Mouse (Mus musculus): ENCODE measurements around the gene 1700019N19Rik. TPM values are rescaled to one million over a fixed set of nuclear protein-coding genes. Genes with fewer than 3 reads are reported as not detected.
A peak's percentile ranks its signal among the peaks of the same experiment; 100 is the strongest.

1700019N19Rik gene
- total RNA-seq (2021): not detected in 2 replicates
- long read RNA-seq: 0 reads

DNA sequence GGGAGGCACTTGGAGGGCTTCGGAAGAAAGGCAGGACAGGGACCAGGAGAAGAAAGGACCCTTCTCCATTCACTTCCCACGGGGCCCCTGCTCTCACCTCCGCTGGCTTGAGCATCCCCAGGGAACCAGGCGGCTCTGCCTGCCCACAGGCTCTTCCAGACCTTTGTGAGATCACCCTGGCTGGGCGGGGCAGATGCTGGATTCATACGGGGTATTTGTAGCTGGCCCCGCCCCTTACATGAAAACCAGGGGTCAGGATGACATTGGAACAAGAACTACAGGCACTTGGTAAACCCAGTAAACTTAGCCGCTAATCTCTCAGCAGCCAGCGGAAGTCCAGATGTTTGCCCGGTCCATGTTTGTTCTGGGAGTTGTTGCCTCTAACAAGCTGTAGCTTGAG lies at the start of gene 1700019N19Rik:
Gene 1700019N19Rik (minus strand): TSS at position 178 of the 400 bp plus-strand sequence.
- no peak for DNase-seq

DNA sequence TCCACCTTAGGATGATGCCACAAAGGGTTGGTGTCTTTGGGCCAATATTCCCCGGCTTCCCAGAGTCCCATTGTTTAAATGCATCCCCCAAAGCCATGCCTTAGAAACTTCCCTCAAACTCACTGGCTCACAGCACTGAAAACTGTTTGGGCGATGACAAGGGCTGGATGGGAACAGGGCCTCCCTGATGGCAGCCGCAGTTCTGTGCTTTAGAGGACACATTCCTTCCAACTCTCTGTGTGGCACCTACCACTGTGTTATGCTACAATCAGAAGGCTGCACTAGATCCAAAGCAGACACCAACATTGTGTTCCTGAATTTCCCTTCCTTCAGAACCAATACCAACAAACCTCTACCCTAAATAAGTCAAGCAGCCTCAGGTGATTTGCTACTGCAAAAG lies 49.3 kb upstream of the 1700019N19Rik start:
- DNase-seq: no peak

- DNase-seq: no peak
These were observed 46.5 kb upstream of the 1700019N19Rik start for GRCm38 (mm10) chr19:58840721-58841271.

- DNase-seq: no peak
These were observed 45.5 kb upstream of the 1700019N19Rik start for GRCm38 (mm10) chr19:58839806-58840205.

GRCm38 (mm10) chr19:58839345-58839744 lies 45.1 kb upstream of the 1700019N19Rik start:
- no peak for DNase-seq

DNA sequence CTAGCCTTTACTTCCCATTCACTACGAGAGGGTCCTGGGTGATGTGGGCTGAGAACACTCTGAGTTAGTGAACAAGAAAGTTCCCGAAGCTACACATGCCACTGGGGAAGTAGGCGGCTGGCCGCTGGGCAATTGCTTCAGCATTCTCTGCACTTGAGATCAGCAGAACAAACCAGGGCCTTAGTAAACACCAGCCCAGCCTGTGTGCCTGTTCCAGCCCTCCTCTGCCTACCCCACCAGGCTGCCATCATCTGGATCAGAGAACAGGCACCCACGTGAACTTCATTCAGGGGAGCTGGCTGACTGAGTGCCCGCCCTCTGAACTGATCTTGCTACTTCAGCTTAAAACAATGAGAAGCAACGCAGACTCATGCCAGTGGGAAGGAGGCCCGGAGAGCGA lies 44.4 kb upstream of the 1700019N19Rik start:
- DNase-seq: no peak

GRCm38 (mm10) chr19:58833639-58834180 lies 39.4 kb upstream of the 1700019N19Rik start:
- no peak for DNase-seq

GRCm38 (mm10) chr19:58832988-58833387 lies 38.7 kb upstream of the 1700019N19Rik start:
- DNase-seq: no peak

GRCm38 (mm10) chr19:58831280-58831922 lies 37.1 kb upstream of the 1700019N19Rik start:
- no peak for DNase-seq

DNA sequence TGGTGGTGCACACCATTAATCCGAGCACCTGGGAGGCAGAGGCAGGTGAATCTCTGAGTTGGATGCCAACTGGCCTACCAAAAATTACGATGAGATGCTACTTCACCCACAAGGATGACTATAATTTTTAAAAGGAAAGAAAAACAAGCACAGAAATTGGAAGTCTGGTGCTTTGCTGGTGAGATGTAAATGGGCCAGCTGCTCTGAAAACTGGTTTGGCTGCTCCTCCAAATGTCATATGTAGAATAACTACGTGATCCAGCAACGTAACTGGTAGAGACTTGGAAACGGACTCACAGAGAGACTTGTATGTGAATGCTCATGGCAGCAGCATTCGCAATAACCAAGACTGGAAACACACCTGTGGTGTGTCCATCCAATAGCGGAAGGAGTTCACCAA lies 35.9 kb upstream of the 1700019N19Rik start:
- no peak for DNase-seq

DNA sequence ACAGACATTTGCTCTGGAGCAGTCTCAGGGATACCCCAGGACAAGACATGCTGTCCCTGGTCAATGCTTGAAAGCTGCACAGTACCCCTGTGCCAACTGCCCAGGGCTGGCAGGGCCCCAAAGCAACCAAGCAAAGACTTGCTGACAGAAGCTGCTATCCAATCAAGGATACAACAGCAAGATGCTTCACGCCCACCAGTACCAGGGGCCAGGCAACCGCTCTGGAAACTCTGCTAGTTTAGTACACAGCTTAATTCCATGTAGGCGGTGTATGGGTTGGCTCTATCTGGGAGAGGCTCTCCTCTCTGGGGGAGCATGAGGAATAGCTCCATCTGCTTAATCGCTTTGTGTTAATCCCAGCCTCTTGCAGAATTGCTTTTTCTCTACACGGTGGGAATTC lies 35.3 kb upstream of the 1700019N19Rik start:
- no peak for DNase-seq

GRCm38 (mm10) chr19:58827656-58828055 lies 33.4 kb upstream of the 1700019N19Rik start:
- no peak for DNase-seq

- DNase-seq: no peak
These were observed 30.1 kb upstream of the 1700019N19Rik start for GRCm38 (mm10) chr19:58824316-58824715.

GRCm38 (mm10) chr19:58823301-58823700 lies 29.0 kb upstream of the 1700019N19Rik start:
- DNase-seq: no peak

DNA sequence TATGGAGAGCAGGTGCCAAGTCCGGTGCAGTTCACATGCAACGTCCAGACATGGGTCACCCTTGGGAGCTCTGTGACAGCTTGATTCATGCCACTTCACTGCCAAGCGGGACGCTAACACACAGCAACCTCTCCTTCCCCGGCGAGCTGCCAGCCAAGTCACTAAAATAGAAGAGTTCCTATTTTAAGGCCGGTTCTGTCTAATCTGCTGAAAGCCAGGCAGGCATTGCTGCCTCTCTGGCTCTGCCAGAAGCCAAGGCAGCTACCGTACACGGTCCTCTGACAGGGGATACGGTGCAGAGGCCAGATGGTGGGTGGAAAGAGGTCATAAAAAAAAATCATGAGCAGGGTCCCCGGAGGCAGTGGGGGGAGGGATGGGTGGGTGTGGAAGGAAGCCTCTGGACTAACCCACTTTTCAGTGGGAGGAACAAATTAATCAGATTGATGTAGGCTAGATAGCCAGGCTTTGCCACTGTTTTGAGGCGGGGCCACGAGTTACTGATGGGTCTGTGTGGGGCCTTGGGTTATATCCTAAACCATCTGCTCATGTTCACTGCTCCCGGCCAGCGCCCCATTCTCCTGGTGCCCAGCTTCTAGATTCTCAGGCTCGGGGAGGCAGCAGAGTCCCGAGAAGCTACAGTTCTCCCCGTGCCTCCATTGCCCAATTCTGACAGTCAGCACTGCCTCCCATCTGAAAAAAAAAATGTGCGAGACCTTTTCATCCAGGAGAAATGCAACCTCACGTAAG lies 28.4 kb upstream of the 1700019N19Rik start:
- DNase-seq: peak; percentile 84

- no peak for DNase-seq
These were observed 24.5 kb upstream of the 1700019N19Rik start for GRCm38 (mm10) chr19:58818571-58819415.

DNA sequence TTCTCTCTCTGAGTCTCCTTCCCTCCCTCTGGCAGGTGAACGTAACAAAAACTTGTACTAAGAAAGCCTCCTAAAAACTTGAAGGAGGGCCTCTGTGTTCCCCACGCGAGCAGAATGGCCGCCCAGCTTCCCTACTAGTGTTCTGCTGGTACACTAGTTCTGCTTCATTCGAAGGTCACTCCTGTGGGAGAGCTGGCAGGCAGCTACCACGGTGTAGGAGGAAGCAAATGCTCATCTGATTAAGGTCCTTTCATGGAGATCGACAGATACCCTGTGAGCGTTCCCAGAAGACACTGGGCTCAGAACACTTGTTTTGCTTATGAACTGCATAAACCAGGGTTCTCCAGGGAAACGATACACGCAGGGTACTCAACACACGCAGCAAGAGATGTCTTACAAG lies 23.1 kb upstream of the 1700019N19Rik start:
- DNase-seq: no peak

DNA sequence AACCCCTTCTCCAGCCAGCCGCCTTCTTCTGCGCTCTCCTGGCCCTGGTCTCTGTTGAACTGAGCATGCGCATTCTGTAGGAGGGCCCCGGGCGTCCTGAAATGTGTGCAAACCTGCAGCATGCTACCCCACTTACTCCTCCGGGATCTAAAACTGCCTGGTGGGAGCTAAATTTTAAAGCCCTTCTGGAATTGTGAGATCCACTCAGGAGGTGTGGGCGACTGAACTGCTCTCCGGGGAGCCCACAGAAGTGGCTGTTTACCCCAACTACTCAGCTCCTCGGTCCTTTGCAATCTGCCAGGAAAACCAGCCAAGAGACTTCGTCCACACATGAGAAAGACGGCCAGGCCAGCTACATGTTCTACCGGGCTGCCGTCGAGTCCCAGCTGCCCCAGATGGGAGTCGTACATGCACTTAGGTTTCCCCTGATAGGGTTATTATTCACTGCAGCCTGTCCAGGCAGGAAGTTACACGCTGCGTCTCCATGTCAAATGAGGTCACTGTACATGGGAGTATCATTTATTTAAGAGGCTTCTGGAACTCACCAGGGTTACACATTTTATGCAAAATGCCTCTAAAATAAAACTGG lies 22.3 kb upstream of the 1700019N19Rik start:
- DNase-seq: no peak

DNA sequence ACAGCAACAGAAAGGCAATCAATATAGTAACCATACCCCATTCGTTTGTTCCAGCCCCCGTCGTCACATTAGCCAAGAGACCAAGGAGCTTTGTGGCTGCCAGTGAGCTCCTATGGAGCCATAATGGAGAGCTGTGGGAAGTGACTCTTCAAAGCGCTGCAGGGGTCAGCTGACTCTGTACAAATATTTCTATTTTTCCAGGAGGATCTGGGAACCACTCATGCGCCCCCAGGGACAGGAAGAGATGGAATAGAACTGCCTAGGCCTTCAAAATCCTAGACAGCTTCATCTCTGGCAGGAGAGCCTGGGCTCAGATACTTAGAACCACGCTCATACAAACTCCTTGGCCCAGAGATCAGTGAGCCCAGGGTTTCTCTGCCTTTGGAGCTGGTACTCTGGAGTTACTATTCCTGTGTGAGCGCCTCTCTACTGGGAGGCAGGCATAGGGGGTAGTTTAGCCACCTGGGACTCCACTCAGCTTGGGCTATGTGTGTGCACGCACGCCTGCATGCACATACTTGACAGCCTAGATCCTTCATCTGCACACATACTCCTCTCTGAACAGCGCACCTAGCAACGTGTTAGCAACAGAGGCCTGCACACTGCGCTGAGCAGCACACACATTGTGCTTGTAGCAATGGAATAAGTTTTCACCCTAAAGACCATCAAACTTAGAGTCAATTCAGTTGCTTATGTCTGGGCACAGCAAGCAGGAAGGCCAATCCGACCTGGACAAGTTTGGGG lies 21.1 kb upstream of the 1700019N19Rik start:
- DNase-seq: no peak

GRCm38 (mm10) chr19:58810536-58810935 lies 16.3 kb upstream of the 1700019N19Rik start:
- DNase-seq: peak; percentile 65

DNA sequence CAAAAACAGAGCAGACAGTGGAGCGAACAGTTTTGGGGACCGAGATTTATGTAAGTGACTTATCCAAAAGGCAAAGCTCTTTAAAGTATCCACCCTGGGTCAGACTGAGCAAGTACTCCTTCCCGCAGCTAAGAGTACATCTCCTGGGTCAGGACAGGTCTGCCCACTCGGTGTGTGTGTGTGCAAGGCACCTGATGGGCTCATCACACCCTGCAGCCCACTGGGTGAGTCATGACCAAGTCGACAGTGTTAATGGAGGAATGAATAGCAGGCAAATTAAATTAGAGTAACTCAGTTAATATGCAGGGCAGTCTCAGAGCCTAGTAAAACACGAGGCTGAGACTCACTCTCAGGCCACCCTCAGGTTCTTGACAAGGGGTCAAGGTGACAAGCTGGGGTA lies 14.6 kb upstream of the 1700019N19Rik start:
- no peak for DNase-seq
